Mouse (Mus musculus): Measurements from ENCODE around the gene Hbs1l. TPM values are rescaled to one million over a fixed set of nuclear protein-coding genes. Genes with fewer than 3 reads are reported as not detected.

The Hbs1l gene
- total and polyA plus RNA-seq, 2 experiments from 2014 or later = 59.1 to 72.2 TPM

DNA sequence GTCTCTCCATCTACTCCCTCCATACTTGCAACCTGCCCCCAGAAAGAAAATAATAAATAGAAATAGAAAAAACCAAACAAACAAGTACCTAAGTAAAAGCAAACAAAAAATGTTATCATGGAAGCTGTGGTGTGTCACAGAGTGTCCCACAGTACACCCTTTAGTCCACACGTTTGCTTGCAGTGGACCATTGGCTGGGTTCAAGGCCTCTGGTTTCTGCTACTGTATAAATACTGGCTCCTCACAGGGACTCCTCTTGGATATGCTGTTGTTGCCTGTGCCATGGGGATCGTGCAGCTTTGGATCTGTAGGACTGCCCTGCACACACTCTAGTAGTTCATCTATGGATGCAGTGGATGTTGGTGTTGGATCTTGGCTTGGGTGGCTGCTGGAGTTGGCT is 54.2 kb downstream of the Hbs1l start:
- H3K4me2 ChIP-seq (ENCODE audit: low read depth, low read length, poor library complexity, severe bottlenecking) = no peak overlapping the region
- H3K9ac ChIP-seq (replicated peaks; ENCODE audit: low read length, poor library complexity, severe bottlenecking) = no peak overlapping the region
- H3K4me1 ChIP-seq (ENCODE audit: insufficient read depth, low read length) = no peaks in the 10 kb centered on the region
- WGBS = 97% methylated on average over 2 of the region's 2 CpGs
- H3K27me3 ChIP-seq (ENCODE audit: insufficient read depth, low read length) = no peaks in the 10 kb centered on the region
- TF ChIP-seq CTCF (IDR thresholded peaks at IDR 0.05) = no peak
- no peak overlapping the region for H3K27ac ChIP-seq (ENCODE audit: low read depth, low read length)
- DNase-seq (ENCODE audit: low spot score) (no peak), ATAC-seq (ENCODE audit: low FRiP score) (no peak)
- H3K36me3 ChIP-seq (ENCODE audit: insufficient read depth, low read length) = peaks cover 33% of the 10 kb centered on the region
- no peak overlapping the region for H3K4me3 ChIP-seq (ENCODE audit: low read depth, low read length)
- no peaks in the 10 kb centered on the region for H3K9me3 ChIP-seq (ENCODE audit: low read length)

GRCm38 (mm10) chr10:21350531-21351515 is 55.0 kb downstream of the Hbs1l start:
- Histone ChIP-seq H3K27me3 (ENCODE audit: insufficient read depth, low read length) (no peaks in the 10 kb centered on the region), H3K4me3 (ENCODE audit: low read depth, low read length) (no peak overlapping the region), H3K9me3 (ENCODE audit: low read length) (no peaks in the 10 kb centered on the region), H3K36me3 (ENCODE audit: insufficient read depth, low read length) (peaks cover 29% of the 10 kb centered on the region), H3K27ac (ENCODE audit: low read depth, low read length) (no peak overlapping the region), H3K9ac (replicated peaks; ENCODE audit: low read length, poor library complexity, severe bottlenecking) (no peak overlapping the region), H3K4me1 (ENCODE audit: insufficient read depth, low read length) (no peaks in the 10 kb centered on the region), H3K4me2 (ENCODE audit: low read depth, low read length, poor library complexity, severe bottlenecking) (no peak overlapping the region)
- 88% methylated on average over 11 of the region's 11 CpGs for WGBS
- TF ChIP-seq CTCF (IDR thresholded peaks at IDR 0.05) = no peak
- ATAC-seq (ENCODE audit: low FRiP score) (no peak), DNase-seq (ENCODE audit: low spot score) (no peak)

DNA sequence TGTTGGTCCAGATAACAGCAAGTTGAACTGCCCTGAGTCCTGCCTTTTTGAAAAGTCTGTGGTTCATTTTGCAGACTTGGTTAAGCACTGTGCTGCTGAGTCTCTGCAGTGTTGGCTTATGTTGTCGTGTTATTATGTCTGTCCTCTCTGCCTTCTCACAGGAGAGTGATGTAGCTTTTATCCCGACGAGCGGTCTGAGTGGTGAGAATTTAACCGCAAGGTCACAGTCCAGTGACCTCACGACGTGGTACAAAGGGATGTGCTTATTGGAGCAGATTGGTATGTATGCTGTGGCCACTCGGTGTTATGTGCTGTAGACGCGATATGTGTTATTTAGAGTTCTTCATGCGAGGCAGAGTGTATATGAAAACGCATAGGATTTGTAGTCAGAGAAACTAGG is 56.0 kb downstream of the Hbs1l start:
- no peak overlapping the region for H3K4me3 ChIP-seq (ENCODE audit: low read depth, low read length)
- no peaks in the 10 kb centered on the region for H3K9me3 ChIP-seq (ENCODE audit: low read length)
- H3K4me1 ChIP-seq (ENCODE audit: insufficient read depth, low read length) = no peaks in the 10 kb centered on the region
- H3K27ac ChIP-seq (ENCODE audit: low read depth, low read length) = no peak overlapping the region
- no peaks in the 10 kb centered on the region for H3K27me3 ChIP-seq (ENCODE audit: insufficient read depth, low read length)
- no peak overlapping the region for H3K4me2 ChIP-seq (ENCODE audit: low read depth, low read length, poor library complexity, severe bottlenecking)
- 56% methylated on average over 12 of the region's 12 CpGs for WGBS
- peaks cover 36% of the 10 kb centered on the region for H3K36me3 ChIP-seq (ENCODE audit: insufficient read depth, low read length)
- ATAC-seq (ENCODE audit: low FRiP score) (no peak), DNase-seq (ENCODE audit: low spot score) (no peak)
- no peak for TF ChIP-seq CTCF (IDR thresholded peaks at IDR 0.05)
- no peak overlapping the region for H3K9ac ChIP-seq (replicated peaks; ENCODE audit: low read length, poor library complexity, severe bottlenecking)

- H3K9ac ChIP-seq (replicated peaks; ENCODE audit: low read length, poor library complexity, severe bottlenecking) = no peak overlapping the region
- no peak for TF ChIP-seq CTCF (IDR thresholded peaks at IDR 0.05)
- H3K4me1 ChIP-seq (ENCODE audit: insufficient read depth, low read length) = no peaks in the 10 kb centered on the region
- WGBS = 67% methylated on average over 5 of the region's 5 CpGs
- DNase-seq (ENCODE audit: low spot score) (no peak), ATAC-seq (ENCODE audit: low FRiP score) (no peak)
- H3K9me3 ChIP-seq (ENCODE audit: low read length) = no peaks in the 10 kb centered on the region
- no peak overlapping the region for H3K27ac ChIP-seq (ENCODE audit: low read depth, low read length)
- H3K4me2 ChIP-seq (ENCODE audit: low read depth, low read length, poor library complexity, severe bottlenecking) = no peak overlapping the region
- H3K27me3 ChIP-seq (ENCODE audit: insufficient read depth, low read length) = no peaks in the 10 kb centered on the region
- peaks cover 41% of the 10 kb centered on the region for H3K36me3 ChIP-seq (ENCODE audit: insufficient read depth, low read length)
- H3K4me3 ChIP-seq (ENCODE audit: low read depth, low read length) = no peak overlapping the region
Measured at GRCm38 (mm10) chr10:21353890-21354289, 58.1 kb downstream of the Hbs1l start.

GRCm38 (mm10) chr10:21354506-21354905 is 58.7 kb downstream of the Hbs1l start:
- ATAC-seq (ENCODE audit: low FRiP score) (no peak), DNase-seq (ENCODE audit: low spot score) (no peak)
- H3K9ac ChIP-seq (replicated peaks; ENCODE audit: low read length, poor library complexity, severe bottlenecking) = no peak overlapping the region
- TF ChIP-seq CTCF (IDR thresholded peaks at IDR 0.05) = no peak
- no peaks in the 10 kb centered on the region for H3K27me3 ChIP-seq (ENCODE audit: insufficient read depth, low read length)
- no peaks in the 10 kb centered on the region for H3K4me1 ChIP-seq (ENCODE audit: insufficient read depth, low read length)
- no peaks in the 10 kb centered on the region for H3K9me3 ChIP-seq (ENCODE audit: low read length)
- H3K4me2 ChIP-seq (ENCODE audit: low read depth, low read length, poor library complexity, severe bottlenecking) = no peak overlapping the region
- 94% methylated on average over 7 of the region's 7 CpGs for WGBS
- peaks cover 41% of the 10 kb centered on the region for H3K36me3 ChIP-seq (ENCODE audit: insufficient read depth, low read length)
- H3K4me3 ChIP-seq (ENCODE audit: low read depth, low read length) = no peak overlapping the region
- H3K27ac ChIP-seq (ENCODE audit: low read depth, low read length) = no peak overlapping the region

GRCm38 (mm10) chr10:21357986-21358385 is 62.2 kb downstream of the Hbs1l start:
- TF ChIP-seq CTCF (IDR thresholded peaks at IDR 0.05) = no peak
- WGBS = 95% methylated on average over 8 of the region's 8 CpGs
- Histone ChIP-seq H3K27me3 (ENCODE audit: insufficient read depth, low read length) (no peaks in the 10 kb centered on the region), H3K4me2 (ENCODE audit: low read depth, low read length, poor library complexity, severe bottlenecking) (no peak overlapping the region), H3K4me1 (ENCODE audit: insufficient read depth, low read length) (no peaks in the 10 kb centered on the region), H3K9me3 (ENCODE audit: low read length) (no peaks in the 10 kb centered on the region), H3K36me3 (ENCODE audit: insufficient read depth, low read length) (peaks cover 34% of the 10 kb centered on the region), H3K4me3 (ENCODE audit: low read depth, low read length) (no peak overlapping the region), H3K27ac (ENCODE audit: low read depth, low read length) (no peak overlapping the region), H3K9ac (replicated peaks; ENCODE audit: low read length, poor library complexity, severe bottlenecking) (no peak overlapping the region)
- ATAC-seq (ENCODE audit: low FRiP score) (no peak), DNase-seq (ENCODE audit: low spot score) (no peak)
